Mouse (Mus musculus) liver, adult 2 months (tissue): ENCODE data around the gene Vps16. TPM values are rescaled to one million over a fixed set of nuclear protein-coding genes. Genes with fewer than 3 reads are reported as not detected.
A peak's percentile ranks its signal among the peaks of the same experiment; 100 is the strongest.

Experiments
- DNase-seq: peaks from one replicate; pipeline ENCODE4 v3.0.0-alpha.2; 2011; ENCODE audit warnings: low read depth, low spot score; ENCODE audit errors: extremely low read depth
- H3K27ac ChIP-seq: fragments of 200-500 bp; replicated peaks from 2 replicates; pipeline ENCODE4 v1.5.1; 2012; ENCODE audit warnings: low read depth, mild to moderate bottlenecking, control low read depth, inconsistent platforms, low read length; ENCODE audit not compliant: insufficient read depth
- H3K27me3 ChIP-seq: fragments of 200-500 bp; 2 replicates; pipeline ENCODE4 v1.6.1; 2012; ENCODE audit warnings: mild to moderate bottlenecking, moderate library complexity, low read length, inconsistent platforms; ENCODE audit not compliant: control insufficient read depth, insufficient read depth
- H3K36me3 ChIP-seq: fragments of 200-500 bp; 2 replicates; pipeline ENCODE4 v1.6.1; 2012; ENCODE audit warnings: low read length, inconsistent platforms; ENCODE audit not compliant: control insufficient read depth, insufficient read depth
- H3K4me1 ChIP-seq: fragments of 200-500 bp; 2 replicates; pipeline ENCODE4 v1.6.1; 2011; ENCODE audit warnings: low read length; ENCODE audit not compliant: control insufficient read depth, insufficient read depth
- H3K4me3 ChIP-seq: fragments of 200-500 bp; 2 replicates; pipeline ENCODE4 v1.5.1; 2011; ENCODE audit warnings: low read depth, mild to moderate bottlenecking, control low read depth, low read length, moderate library complexity; ENCODE audit not compliant: insufficient read depth
- H3K79me2 ChIP-seq: fragments of 200-500 bp; 2 replicates; pipeline ENCODE4 v1.6.1; 2012; ENCODE audit warnings: inconsistent platforms, mild to moderate bottlenecking, low read length, moderate library complexity; ENCODE audit not compliant: control insufficient read depth, insufficient read depth
- H3K9ac ChIP-seq: fragments of 200-500 bp; 2 replicates; pipeline ENCODE4 v1.6.1; 2012; ENCODE audit warnings: low read depth, mild to moderate bottlenecking, control low read depth, inconsistent platforms, low read length
- CTCF ChIP-seq: fragments of 200-500 bp; IDR thresholded peaks from 2 replicates; pipeline ENCODE4 v1.5.1; 2011; ENCODE audit warnings: low read depth, low read length, control low read depth
- POLR2A ChIP-seq: fragments of 200-500 bp; IDR thresholded peaks from 2 replicates; pipeline ENCODE4 v1.6.1; 2011; ENCODE audit warnings: low read length, control low read depth; ENCODE audit not compliant: insufficient read depth; ENCODE audit errors: extremely low read depth
- WGBS: fragments of 180-500 bp; shearing (Covaris S2); methylation state at CpG from one replicate; pipeline ENCODE4 v1.1.7; 2018; 5-methylcytosine and 5-hydroxymethylcytosine counted together
- polyA plus RNA-seq: library from polyadenylated mRNA; depleted of rRNA; stranded (reverse); fragments of >200 nt; gene quantifications from 2 replicates; pipeline ENCODE4 v1.2.3, GENCODE M21; 2012
- total RNA-seq: library from RNA; depleted of rRNA; stranded (reverse); fragments of >200 nt; gene quantifications from 2 replicates; pipeline ENCODE4 v1.2.3, GENCODE M21; 2014

The Vps16 gene
- total and polyA plus RNA-seq, 2 experiments: 25.6 to 43.2 TPM

- Histone ChIP-seq H3K79me2 (peaks cover 3% of the 10 kb centered on the region; the same call in 1 of the 2 replicates), H3K36me3 (no peaks in the 10 kb centered on the region), H3K4me1 (peaks cover 5% of the 10 kb centered on the region), H3K27ac (no peak overlapping the region), H3K9ac (peak overlapping the region; percentile 82), H3K4me3 (peak overlapping the region; percentile 84; the same call in 1 of the 2 replicates), H3K27me3 (no peaks in the 10 kb centered on the region)
- no peak for DNase-seq
- WGBS: 38% methylated on average over 5 of the region's 5 CpGs
- no peak for TF ChIP-seq POLR2A
- no peak for TF ChIP-seq CTCF
Measured at GRCm38 (mm10) chr2:130425112-130425511, 973 bp downstream of the Vps16 start.

- Histone ChIP-seq H3K27ac (no peak overlapping the region), H3K4me1 (no peaks in the 10 kb centered on the region), H3K4me3 (no peak overlapping the region), H3K9ac (no peak overlapping the region), H3K79me2 (peaks cover 8% of the 10 kb centered on the region; the same call in 1 of the 2 replicates), H3K27me3 (no peaks in the 10 kb centered on the region), H3K36me3 (no peaks in the 10 kb centered on the region)
- no peak for DNase-seq
- no peak for TF ChIP-seq POLR2A
- no peak for TF ChIP-seq CTCF
- WGBS: 77% methylated on average over 2 of the region's 2 CpGs
Measured at GRCm38 (mm10) chr2:130429851-130430250, 5.7 kb downstream of the Vps16 start.

DNA sequence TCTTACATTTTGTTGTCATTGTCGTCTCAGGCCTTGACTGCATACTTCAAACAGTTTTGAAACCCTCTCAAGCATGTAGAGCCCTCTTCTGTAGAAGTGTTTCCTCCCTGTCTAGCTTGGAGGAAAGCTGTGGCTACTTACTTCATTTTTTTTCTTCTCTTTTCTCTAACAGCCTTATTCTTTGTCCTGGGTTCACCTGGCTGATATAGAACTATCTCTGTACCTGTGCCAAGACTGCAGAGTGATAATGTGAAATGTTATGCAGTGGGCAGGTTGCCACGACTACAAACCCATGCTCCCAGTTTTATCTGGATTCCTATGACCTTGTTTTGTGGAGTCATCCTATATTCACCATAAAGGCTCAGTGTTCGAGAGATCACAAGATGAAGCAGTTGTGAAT lies 6.3 kb downstream of the Vps16 start:
- Histone ChIP-seq H3K4me1 (no peaks in the 10 kb centered on the region), H3K79me2 (peaks cover 8% of the 10 kb centered on the region; the same call in 1 of the 2 replicates), H3K4me3 (no peak overlapping the region), H3K27me3 (no peaks in the 10 kb centered on the region), H3K36me3 (no peaks in the 10 kb centered on the region), H3K9ac (no peak overlapping the region), H3K27ac (no peak overlapping the region)
- WGBS: 72% methylated on average over 3 of the region's 3 CpGs
- TF ChIP-seq POLR2A (no peak), CTCF (no peak)
- no peak for DNase-seq

GRCm38 (mm10) chr2:130432157-130432556 lies 8.0 kb downstream of the Vps16 start:
- Histone ChIP-seq H3K4me1 (no peaks in the 10 kb centered on the region), H3K27me3 (no peaks in the 10 kb centered on the region), H3K79me2 (peaks cover 5% of the 10 kb centered on the region; the same call in 1 of the 2 replicates), H3K27ac (no peak overlapping the region), H3K36me3 (no peaks in the 10 kb centered on the region), H3K4me3 (no peak overlapping the region), H3K9ac (no peak overlapping the region)
- 91% methylated on average over 3 of the region's 3 CpGs for whole genome bisulfite sequencing
- TF ChIP-seq POLR2A (no peak), CTCF (no peak)
- no peak for DNase-seq

GRCm38 (mm10) chr2:130433152-130433551 lies 9.0 kb downstream of the Vps16 start:
- H3K4me3 ChIP-seq: no peak overlapping the region
- 23% methylated on average over 4 of the region's 4 CpGs for WGBS
- peak; percentile 44 for DNase-seq
- H3K27me3 ChIP-seq: no peaks in the 10 kb centered on the region
- H3K27ac ChIP-seq: no peak overlapping the region
- TF ChIP-seq CTCF (peak; percentile 50), POLR2A (no peak)
- H3K9ac ChIP-seq: no peak overlapping the region
- no peaks in the 10 kb centered on the region for H3K36me3 ChIP-seq
- H3K79me2 ChIP-seq: peaks cover 5% of the 10 kb centered on the region; the same call in 1 of the 2 replicates
- no peaks in the 10 kb centered on the region for H3K4me1 ChIP-seq

DNA sequence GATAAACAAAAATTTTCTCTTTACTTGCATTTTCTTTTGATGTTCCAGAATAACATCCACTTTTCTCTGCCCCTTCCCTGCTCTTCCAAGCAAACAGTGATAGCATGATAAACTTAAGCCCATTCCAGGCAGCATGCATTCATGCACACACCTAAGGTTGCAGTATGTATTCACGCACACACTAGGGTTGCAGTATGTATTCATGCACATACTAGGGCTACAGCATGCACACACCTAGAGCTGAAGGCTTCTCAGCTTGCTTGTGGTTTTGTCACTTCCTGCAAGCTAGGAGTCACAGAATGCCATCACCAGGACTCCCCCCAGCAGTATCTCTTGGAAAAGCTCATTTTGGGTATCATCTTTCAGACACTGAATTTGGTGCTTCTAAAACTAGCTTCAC lies 12.6 kb downstream of the Vps16 start:
- peaks cover 8% of the 10 kb centered on the region; the same call in 1 of the 2 replicates for H3K36me3 ChIP-seq
- WGBS: 96% methylated on average over 1 of the region's 1 CpGs

More for the DNA sequence above, 12.6 kb downstream of the Vps16 start:
- H3K9ac ChIP-seq: no peak overlapping the region
- no peak overlapping the region for H3K4me3 ChIP-seq
- H3K27me3 ChIP-seq: no peaks in the 10 kb centered on the region
- DNase-seq: no peak
- peaks cover 5% of the 10 kb centered on the region; the same call in 1 of the 2 replicates for H3K79me2 ChIP-seq
- no peaks in the 10 kb centered on the region for H3K4me1 ChIP-seq
- TF ChIP-seq POLR2A (no peak), CTCF (no peak)
- H3K27ac ChIP-seq: no peak overlapping the region
